Mouse (Mus musculus) c-Kit-positive CD71-positive TER-119-negative erythroid progenitor cells, embryonic 14.5 days (primary cell): ENCODE measurements around the gene Prdm2.

Experiments used
- DNase-seq: peaks from one replicate; pipeline ENCODE4 v3.0.0-alpha.2; 2013; ENCODE audit warnings: low read depth

Prdm2 gene

DNA sequence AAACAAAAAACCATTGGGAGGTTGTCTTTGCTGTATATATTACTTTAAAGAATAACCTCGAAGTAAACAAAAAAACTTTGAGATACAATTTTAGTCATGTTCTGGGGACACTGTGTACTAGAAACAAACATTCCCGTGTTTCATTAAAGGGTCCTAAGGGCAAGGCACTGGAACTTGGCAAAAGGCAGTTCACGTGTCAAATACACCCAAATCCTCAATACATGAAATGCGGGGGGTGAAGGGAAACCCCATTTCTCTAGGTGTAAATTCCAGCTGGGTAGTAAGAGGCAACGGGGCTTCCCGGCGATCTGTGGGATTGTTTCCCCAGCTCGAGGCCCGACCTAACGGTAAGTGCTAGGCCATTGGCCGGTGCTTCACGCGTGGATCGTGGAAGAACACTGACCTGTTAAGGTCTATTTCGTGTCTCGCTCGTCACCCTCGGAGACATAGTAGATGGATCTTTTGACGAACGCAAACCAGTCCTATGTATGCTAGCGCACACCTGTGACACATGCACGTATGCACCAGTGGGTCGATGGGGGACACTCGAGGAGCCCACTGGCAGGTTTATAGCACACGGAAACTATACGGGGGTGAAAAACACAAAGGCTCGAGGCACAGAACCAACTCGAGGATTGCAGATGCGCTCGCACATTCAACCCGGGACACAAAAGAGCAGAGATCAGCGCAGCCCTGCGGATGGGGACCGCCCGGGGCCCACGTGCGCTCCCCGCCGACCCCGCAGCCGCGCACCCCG is 1.0 kb downstream of the Prdm2 start:
- DNase-seq = peak; percentile 24

DNA sequence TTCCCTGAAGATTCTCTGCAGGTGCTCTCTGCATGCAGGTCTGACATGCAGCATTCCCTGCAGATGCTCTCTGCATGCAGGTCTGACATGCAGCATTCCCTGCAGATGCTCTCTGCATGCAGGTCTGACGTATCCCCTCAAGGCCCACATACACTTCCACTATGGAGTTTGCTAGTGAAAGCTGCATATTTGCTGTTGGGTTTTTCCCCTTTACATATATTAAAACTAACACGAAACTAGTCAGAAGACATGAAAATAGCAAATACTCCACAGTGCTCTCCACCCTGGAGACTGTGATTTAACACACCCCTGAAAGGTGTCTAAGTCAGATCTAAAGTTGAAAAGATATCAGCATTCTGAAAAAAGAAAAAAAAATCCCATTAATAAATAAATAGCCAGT is 2.8 kb downstream of the Prdm2 start:
- DNase-seq = no peak

DNA sequence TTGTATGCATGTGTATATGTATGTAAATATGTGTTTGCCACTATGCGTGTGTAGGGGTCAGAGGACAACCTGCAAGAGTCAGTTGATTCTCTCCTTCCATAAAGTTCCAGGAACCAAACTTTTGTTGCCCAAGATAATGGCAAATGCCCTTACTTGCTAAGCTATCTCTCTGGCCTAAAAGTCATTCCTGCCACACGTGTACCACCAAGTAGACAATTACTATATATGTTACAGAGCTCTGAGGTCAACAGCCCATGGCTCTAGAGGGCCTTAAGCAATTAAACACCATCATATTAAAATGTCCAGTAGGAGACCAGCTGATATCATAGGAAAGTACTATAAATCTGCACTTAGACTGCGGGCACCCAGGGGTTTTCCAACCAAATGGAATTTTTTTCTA is 10.1 kb downstream of the Prdm2 start:
- DNase-seq = peak; percentile 43

DNA sequence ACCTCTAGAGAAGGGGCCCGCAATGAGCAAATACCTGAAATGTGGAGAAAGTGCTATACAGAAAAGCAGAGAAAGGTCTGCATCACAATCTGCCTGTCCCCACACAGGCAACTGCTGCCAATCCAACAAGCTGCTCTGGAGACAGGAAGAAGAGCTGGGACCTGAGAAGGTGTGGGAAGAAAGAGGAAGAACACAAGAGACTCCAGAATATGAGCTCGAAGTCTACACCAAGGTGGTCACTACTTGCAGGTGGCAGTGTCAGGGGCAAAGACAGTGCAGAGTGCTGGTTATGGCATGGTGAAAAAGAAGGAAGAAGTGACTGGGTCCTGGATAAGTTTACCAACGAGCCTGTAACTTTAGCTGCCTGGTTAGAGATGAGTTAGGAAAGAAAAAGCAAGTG is 14.4 kb downstream of the Prdm2 start:
- no peak for DNase-seq

DNA sequence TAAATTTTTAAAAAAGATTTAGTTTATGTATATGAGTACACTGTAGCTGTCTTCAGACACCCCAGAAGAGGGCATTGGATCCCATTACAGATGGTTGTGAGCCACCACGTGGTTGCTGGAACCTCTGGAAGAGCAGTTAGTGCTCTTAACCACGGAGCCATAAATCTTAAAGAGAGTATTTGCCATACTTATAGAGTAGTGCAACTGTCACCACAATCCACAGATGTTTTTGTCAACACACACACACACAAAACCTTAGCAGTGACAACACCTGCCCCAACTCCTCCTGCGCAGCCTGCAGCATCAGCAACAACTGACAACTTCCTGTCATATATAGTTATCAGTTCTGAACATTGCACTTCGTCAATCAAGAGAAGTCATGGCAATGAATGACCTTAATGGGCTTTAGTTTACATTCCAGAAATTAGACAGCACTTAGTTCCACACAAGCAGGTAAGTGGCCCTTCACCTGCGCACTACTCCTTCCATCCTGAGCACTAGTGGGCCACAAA is 14.9 kb downstream of the Prdm2 start:
- no peak for DNase-seq

DNA sequence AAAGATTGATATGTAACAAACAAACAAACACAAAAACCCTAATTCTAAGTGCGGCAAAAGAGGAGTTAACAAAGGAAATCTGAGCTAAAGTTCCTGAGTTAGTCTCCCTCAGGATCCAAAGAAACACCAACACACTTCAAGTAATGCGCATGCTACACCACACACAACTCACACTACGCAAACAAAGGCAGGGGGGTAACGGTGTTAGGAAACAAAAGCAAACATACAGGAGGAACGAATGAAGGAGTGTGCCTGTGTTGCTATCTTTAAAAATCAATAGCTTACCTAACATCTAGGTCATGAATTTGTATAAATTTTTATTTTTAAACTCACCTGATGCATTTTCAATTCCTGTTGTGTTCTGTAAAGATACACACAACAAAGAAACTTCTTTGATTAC is 18.5 kb downstream of the Prdm2 start:
- DNase-seq = no peak

DNA sequence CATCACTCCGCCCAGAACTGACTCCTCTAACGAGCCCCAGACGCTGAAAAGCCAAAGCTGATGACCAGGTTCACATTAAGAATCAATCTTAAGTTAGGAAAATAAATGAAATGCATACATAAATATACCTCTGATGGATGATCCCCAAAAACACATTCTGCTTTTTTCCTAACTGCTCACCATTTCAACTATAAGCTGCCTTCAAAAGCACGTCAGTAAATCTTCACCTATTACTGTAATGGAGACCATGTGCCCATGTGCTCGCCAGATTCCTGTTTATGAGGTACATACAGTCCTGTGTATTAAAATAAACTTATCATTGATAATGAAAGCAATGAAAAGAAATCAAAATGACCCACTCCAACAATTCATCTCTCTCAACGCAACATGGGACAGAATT is 19.6 kb downstream of the Prdm2 start:
- DNase-seq = no peak

DNA sequence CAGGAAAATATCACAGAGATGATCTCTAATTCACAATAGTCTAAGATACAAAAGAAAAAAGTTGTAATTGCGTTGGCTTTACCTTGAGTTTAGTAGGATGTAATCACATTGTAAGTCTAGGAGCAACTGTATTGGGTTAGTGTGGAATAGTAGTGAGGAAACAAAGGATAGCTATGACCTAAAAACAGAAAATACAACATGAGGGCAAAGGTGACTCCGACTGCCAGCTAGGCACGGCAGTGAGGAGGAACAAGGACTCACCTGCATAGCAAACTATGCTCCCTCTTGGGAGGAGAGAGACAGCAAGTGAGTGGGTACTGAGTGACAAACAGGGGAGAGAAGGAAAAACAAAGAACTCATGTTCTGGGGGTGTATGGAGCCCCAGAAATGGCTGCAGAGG is 21.0 kb downstream of the Prdm2 start:
- no peak for DNase-seq

DNA sequence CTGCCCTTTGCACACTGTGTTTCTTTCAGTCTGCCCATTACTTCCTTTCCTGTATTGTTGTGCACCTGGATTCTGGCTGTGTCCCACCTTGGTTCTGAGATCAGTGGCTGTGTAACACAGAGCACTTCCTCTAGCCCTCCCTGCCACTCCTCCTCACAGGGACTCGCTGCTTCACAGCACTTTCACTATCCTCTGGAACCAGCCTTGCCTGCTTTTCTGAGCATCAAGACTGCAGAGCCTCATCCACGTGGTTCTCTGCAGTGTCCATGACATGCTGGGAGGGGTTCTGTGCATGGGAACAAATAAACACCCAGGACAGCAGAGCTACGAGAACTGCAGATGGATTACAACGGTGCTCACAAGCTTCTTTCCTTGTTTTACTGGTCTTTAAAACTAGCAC is 22.1 kb downstream of the Prdm2 start:
- DNase-seq = no peak

DNA sequence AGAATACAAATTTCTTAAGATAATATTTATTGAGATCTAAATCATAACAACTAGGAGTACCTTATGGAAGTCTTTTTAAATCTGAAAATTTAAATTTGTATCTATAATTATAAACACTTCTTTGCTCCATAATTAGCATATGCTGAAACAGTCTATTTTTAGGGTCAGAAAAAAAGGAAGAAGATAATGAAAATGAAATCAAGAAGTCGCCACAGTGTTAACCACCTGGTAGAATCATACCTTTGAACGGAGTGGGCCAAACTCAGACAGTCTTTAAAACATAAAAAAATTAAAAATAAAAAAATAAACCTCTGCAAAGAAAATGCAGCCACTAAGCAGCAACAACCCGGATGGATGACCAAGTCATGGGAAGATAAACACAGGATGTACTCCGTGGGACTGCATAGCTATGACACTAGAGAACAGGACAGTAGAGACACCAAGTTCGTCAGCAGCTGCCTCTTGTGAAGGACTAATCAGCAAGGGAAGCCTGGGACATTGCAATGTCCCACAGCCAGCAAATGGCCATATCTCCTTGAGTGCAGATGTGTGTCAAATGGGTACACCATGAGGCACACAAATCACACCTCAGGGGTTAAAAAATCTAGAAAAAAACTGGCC is 24.1 kb downstream of the Prdm2 start:
- no peak for DNase-seq

DNA sequence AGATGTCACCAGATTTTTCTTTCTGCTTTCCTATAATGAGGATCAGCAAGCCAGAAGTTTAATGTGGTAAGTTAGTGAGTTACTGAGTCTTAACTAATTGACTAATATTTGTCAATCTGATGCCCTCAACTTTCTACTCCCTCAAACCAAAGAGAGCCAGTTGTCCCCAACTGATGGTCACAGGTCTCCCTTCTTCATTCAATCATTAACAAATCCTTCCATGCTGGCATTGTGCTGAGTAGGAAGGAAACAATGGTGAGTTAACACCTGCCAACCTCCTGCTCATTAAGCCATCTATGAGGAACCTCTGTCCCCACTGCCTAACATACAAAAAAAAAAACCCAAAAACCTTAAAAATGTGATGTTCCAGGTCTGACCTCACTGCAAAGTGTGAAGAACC is 26.7 kb downstream of the Prdm2 start:
- no peak for DNase-seq

DNA sequence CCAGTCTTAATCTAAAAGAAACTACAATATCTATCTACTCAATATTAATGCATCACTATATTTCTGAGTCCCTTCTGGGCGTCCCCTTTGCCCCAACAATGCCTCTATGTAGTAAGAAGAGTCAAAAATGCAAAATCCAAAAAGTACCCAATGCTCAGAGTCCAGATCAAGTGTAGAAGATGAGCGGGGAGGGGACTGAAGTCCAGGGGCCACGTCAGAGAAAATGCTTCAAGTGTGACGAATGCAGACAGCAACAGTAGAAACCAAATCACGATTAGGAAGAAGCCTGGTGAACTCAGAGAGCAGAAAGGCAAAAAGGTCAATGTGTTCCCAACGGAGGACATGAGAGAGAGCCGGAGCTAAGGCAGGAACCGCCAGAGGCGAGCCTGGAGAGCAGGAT is 27.3 kb downstream of the Prdm2 start:
- no peak for DNase-seq

DNA sequence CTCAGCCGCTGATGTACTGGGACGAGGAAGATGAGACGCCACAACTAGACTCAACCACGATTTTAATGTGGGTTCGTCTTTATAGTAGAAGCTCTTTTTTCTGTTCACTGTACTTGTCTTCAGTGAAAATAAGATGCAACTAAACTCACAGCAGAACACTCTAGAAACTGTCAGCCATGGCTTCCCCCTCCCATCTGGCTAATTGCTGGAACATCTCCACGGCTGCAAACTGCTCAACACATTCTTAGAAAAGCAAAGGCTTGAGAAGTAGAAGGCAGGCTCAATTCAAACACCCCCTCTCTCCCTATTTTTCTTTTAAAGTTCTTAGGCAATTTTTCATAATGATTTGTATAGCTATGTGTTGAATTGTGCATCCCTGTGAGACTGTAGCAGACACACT is 29.7 kb downstream of the Prdm2 start:
- DNase-seq = no peak

DNA sequence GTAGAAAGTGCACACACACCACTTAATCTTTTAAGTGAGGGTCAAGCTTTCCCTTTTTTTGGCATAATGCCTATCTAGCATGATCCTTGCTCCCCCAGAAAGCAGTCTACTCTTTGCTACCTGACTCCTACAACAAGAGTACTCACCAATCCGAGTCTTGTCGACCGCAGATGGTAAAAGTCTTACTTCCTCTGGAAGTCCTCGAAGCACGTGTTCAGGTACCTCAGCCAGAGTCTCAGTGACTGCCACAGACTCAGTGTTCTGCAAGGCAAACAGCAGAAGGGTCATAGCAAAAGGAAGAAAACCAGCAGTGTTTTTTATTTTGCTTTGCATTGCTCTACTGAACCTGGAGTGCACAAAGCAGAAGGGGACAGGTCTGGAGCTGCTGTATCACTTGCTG is 32.1 kb downstream of the Prdm2 start:
- DNase-seq = no peak

DNA sequence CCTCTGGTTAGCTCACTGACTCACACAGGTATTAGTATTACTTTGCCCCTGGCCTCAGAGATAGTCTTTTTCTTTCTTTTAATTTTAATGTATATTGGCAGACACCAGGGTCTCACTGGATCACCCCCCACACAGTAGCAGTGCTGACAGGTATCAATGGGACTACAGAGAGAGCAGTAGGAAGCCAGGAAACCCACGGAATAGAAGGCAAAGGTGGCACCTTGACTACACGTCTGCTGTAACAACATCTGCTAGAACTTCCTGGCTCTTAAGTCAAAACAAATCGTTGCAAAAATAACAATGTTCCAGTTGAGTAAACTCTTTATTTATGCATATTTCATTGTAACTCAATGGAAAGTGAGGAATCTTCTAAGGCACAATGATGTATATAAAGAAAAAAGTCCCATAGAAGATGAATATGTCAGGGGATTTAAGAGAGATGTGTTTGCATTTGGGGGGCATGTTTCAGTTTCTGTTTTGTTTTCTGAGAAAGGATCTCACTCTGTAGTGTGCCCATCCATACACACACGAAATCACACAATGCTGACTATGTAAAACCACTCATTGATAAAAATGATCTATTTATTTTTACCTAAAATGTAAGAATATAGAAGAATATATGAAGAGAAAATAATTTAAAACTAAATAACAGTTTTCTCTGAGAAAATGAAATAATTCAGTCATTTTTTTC is 41.0 kb downstream of the Prdm2 start:
- no peak for DNase-seq

DNA sequence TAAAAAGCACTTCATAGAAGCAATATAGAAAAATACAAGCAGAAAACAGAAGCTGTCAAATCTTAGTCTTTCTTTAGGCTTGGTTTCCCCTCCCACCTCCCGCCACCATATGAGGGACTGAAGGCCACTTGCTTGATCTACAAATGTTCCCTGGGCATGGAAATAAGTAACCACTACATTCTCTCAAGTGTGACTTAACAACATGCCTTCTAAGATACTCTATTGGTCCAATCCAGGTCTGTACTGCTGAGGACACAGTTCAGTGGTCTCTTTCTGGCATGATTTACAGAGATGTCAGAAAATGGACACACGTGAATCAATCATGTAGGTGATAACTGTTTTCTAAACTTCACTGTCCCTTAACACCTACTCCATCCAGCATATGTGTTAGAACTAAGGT is 42.5 kb downstream of the Prdm2 start:
- no peak for DNase-seq

DNA sequence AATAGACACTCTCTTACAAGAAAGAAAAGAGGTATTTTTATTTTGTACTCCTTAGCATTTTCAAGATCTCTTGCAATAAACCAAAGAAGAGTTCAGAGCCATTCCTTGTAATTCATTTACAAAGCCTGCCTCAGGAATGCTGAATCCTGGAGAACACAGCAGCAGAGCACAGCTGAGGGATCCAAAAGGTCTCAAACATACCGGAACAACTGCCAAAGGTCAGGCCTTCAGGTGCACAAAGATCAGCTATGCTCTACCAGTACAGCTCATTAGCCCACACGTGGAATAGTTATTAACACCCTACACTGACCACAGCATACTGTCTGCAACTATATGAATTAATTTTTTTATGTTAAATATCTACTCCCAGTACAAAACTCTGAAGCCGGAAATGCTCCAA is 44.7 kb downstream of the Prdm2 start:
- DNase-seq = no peak

DNA sequence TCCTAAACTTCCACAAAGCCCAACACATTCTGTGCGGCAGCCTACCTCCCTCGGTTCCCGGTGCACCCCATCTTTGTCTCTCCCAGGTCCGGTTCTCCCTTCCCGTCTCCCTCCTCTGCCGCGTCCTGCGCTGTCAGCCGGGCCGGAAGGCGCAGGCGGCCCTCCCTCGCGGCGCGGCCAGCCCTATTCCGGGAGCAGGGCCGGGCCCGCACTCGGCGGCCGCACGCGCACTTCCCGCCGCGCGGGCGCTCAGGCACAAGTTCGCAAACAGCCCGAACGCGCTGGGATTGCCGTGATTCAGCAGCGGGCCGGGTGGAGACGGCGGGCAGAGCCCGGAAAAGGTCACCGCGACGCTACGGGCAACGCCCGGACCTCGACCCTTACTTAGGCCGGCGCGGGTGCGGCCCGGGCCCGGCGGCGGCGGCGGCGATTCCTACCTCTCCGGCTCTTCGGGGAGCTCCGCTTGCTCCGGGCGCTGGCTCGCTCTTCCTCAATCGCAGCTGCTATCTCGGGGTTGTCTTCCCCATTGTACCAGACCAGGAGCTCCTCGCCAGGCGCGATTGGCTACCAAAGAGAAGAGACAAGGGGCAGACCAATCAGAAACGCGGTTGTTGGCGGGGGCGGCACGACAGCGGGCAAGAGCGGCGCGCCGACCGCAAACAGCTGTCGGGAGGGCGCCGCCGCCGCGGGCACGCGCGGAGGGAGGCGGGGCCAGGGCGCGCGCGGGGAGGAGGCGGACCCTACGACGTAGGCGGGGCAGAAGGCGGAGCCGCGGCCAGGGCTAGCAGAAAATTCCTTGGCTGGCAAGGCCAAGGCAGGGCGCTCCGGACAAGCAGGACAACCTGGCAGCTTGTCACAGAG is 50.9 kb downstream of the Prdm2 start:
- peak; percentile 94 for DNase-seq

DNA sequence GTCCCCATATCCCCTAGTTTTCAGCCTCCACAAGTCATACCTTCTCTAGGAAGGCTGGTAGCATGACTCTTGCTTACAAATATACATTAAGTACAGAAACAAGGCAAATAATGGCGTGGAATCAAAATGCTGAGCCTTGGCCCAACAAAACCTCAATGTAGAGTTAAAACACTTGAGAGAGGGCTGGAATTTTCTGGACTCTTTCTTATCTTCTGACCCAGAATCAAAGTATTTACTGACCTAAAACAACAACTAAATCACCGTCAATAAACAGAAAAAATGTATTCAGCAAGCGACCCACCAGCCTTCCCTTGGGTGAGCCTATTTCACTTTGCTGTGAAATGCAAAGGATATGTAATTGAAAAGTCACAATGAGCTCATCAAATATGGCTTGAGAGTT is 52.0 kb downstream of the Prdm2 start:
- DNase-seq = no peak

DNA sequence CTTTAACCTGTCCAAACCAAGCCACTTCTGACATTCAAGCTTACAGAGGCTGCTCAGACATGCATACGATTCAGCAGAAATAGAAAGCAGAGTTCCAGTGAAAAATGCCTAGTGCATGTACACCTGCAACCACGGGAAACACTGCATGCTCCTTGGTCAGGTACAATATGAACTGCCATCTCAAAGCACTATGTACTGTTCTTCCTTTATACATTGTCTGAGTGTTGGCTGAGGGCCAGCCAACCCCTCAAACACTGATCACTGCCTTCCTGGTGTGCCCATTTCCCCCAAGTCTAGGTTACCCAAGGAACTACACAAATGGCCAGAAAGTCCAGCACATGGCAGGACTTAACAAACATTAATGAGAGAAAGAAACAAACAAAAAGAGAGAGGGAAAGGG is 53.5 kb downstream of the Prdm2 start:
- no peak for DNase-seq

DNA sequence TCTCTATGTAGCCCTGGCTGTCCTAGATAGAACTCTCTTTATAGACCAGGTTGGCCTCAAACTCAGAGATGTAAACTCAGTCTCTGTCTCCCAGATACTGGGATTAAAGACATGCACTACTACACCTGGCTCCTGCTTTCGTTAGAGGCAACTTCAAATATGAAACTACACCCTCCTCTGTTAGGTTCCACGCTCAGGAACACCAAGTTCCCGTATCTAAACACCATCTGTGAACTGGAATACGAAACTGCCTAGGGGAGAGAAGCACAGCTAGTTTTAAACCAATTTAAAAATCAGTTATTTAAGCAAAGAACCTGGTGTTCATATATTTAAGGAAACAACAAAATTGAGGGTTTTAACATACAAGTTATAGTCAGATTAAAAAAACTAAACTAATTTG is 56.9 kb downstream of the Prdm2 start:
- DNase-seq = no peak

DNA sequence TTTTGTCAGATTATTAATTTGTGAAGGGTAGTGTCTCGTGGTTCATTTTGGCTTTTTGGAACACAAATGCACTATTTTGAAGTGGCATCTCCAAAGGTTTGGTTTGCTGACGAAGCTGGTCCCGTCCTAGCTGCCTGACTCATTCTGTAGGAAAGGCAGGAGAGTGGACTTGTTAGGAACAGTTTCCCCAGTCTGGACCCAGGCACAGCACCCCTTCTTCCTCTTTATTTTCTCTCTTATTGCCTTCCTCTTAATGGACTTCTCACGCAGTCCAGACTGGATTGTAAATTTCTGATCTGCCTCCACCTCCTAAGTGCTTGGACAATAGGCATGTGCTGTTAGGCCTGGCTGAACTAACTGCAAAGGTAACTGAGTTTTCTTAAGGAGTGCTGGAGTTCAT is 57.8 kb downstream of the Prdm2 start:
- no peak for DNase-seq
